Mouse (Mus musculus): Measurements from ENCODE around the gene Zdhhc18.

Zdhhc18 gene

GRCm38 (mm10) chr4:133630326-133630920 lies 19.5 kb downstream of the Zdhhc18 start:
- DNase-seq (ENCODE audit: low spot score): no peak

GRCm38 (mm10) chr4:133629191-133629590 lies 20.8 kb downstream of the Zdhhc18 start:
- DNase-seq (ENCODE audit: low spot score): no peak

GRCm38 (mm10) chr4:133628517-133628916 lies 21.4 kb downstream of the Zdhhc18 start:
- DNase-seq (ENCODE audit: low spot score): no peak

- DNase-seq (ENCODE audit: low spot score): no peak
Observed at GRCm38 (mm10) chr4:133627039-133627438, 22.9 kb downstream of the Zdhhc18 start.

- no peak for DNase-seq (ENCODE audit: low spot score)
Observed at GRCm38 (mm10) chr4:133626621-133627020, 23.3 kb downstream of the Zdhhc18 start.

GRCm38 (mm10) chr4:133626221-133626620 lies 23.7 kb downstream of the Zdhhc18 start:
- no peak for DNase-seq (ENCODE audit: low spot score)

- DNase-seq (ENCODE audit: low spot score): peak; percentile 33
Observed at GRCm38 (mm10) chr4:133625621-133626071, 24.3 kb downstream of the Zdhhc18 start.

- no peak for DNase-seq (ENCODE audit: low spot score)
Observed at GRCm38 (mm10) chr4:133624830-133625229, 25.1 kb downstream of the Zdhhc18 start.

- DNase-seq (ENCODE audit: low spot score): no peak
Observed at GRCm38 (mm10) chr4:133622161-133622695, 27.7 kb downstream of the Zdhhc18 start.

- DNase-seq (ENCODE audit: low spot score): no peak
Observed at GRCm38 (mm10) chr4:133620668-133621067, 29.3 kb downstream of the Zdhhc18 start.

- DNase-seq (ENCODE audit: low spot score): no peak
Observed at GRCm38 (mm10) chr4:133619473-133620136, 30.3 kb downstream of the Zdhhc18 start.

- no peak for DNase-seq (ENCODE audit: low spot score)
Observed at GRCm38 (mm10) chr4:133617936-133618335, 32.0 kb downstream of the Zdhhc18 start.

- DNase-seq (ENCODE audit: low spot score): no peak
Observed at GRCm38 (mm10) chr4:133615416-133615815, 34.5 kb downstream of the Zdhhc18 start.

GRCm38 (mm10) chr4:133614274-133614761 lies 35.6 kb downstream of the Zdhhc18 start:
- DNase-seq (ENCODE audit: low spot score): no peak

- DNase-seq (ENCODE audit: low spot score): no peak
Observed at GRCm38 (mm10) chr4:133613867-133614266, 36.1 kb downstream of the Zdhhc18 start.

- no peak for DNase-seq (ENCODE audit: low spot score)
Observed at GRCm38 (mm10) chr4:133613026-133613425, 36.9 kb downstream of the Zdhhc18 start.

- DNase-seq (ENCODE audit: low spot score): no peak
Observed at GRCm38 (mm10) chr4:133612416-133612815, 37.5 kb downstream of the Zdhhc18 start.

GRCm38 (mm10) chr4:133611815-133612214 lies 38.1 kb downstream of the Zdhhc18 start:
- no peak for DNase-seq (ENCODE audit: low spot score)

GRCm38 (mm10) chr4:133609719-133610118 lies 40.2 kb downstream of the Zdhhc18 start:
- peak; percentile 69 for DNase-seq (ENCODE audit: low spot score)

GRCm38 (mm10) chr4:133607284-133607683 lies 42.7 kb downstream of the Zdhhc18 start:
- DNase-seq (ENCODE audit: low spot score): no peak

GRCm38 (mm10) chr4:133605330-133605729 lies 44.6 kb downstream of the Zdhhc18 start:
- DNase-seq (ENCODE audit: low spot score): no peak

GRCm38 (mm10) chr4:133604856-133605255 lies 45.1 kb downstream of the Zdhhc18 start:
- no peak for DNase-seq (ENCODE audit: low spot score)

GRCm38 (mm10) chr4:133604175-133604574 lies 45.8 kb downstream of the Zdhhc18 start:
- DNase-seq (ENCODE audit: low spot score): no peak
